Mouse (Mus musculus) liver, adult 2 months (tissue): ENCODE data around the gene I830077J02Rik.

Experiments used
- CTCF ChIP-seq: fragments of 200-500 bp; IDR thresholded peaks from 2 replicates; pipeline ENCODE4 v1.5.1; 2011; ENCODE audit warnings: low read depth, low read length, control low read depth
- POLR2A ChIP-seq: fragments of 200-500 bp; IDR thresholded peaks from 2 replicates; pipeline ENCODE4 v1.6.1; 2011; ENCODE audit warnings: low read length, control low read depth; ENCODE audit not compliant: insufficient read depth; ENCODE audit errors: extremely low read depth

GRCm38 (mm10) chr3:105927561-105928194 is 4.8 kb downstream of the I830077J02Rik start:
- TF ChIP-seq CTCF (no peak), POLR2A (no peak)
